Mouse (Mus musculus) CD4-positive, CD25-positive, alpha-beta regulatory T cell, adult 4 months (primary cell): ENCODE measurements at regions not wholly inside any gene's neighbourhood (a gene's known extent, or its start where the extent isn't known, plus 50 kb on each side); places are given as distances from the start of the nearest gene placed in this dataset.

Source experiments
- ATAC-seq: one replicate; pipeline ENCODE4 v1.8.0; 2017

DNA sequence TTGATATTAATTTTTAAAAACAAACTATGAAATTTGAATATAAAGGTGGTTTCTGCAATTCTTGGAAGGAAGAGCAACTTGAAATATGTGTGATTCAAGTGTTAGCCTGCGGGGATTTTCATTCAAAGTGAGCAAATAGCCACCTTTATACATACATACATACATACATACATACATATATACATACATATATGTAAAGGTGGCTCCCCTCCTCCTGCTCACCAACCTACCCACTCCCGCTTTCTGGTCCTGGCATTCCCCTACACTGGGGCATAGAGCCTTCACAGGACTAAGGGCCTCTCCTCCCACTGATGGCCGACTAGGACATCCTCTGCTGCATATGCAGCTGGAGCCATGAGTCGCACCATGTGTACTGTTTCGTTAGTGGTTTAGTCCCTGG, 221.3 kb upstream of the Pde3a start:
- ATAC-seq, result no peak

DNA sequence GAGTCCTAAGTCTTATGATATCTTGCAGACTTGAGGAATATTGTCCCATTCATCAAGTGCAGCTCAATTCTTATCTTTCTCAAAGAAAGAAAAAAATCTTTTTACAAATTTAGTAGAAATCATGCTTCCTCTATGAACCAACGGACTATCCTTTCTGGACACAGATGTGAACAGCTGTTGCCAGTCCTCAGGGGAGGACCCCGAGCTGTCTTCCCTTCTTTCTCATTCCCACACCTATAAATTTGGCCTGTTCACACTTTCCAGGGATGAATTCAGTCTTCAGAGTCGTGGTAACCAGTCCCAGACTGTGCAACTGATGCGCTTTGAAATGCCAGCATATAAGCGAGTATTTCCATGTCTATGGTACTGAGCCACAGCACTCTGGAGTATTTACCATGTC, 214.2 kb upstream of the Pde3a start:
- no peak for ATAC-seq

DNA sequence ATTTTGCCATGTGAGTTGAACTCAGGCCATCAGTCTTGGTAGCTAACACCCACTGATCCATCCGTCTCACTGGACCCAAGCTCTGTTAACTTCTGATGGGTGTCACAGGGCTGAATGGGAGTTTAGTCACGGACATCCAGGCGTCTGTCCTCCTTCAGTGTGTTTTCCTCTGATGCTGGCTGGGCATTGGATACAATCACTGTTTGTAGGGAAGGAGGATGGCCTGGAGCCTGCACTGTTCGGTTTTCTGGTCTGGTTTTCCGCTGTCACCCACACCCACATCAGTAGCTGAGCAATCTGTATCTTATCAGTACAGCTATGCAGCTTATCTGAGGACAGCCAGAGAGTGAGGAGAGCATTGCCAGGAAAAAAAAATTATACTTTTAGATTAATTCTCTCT, 207.7 kb upstream of the Pde3a start:
- ATAC-seq, result no peak

DNA sequence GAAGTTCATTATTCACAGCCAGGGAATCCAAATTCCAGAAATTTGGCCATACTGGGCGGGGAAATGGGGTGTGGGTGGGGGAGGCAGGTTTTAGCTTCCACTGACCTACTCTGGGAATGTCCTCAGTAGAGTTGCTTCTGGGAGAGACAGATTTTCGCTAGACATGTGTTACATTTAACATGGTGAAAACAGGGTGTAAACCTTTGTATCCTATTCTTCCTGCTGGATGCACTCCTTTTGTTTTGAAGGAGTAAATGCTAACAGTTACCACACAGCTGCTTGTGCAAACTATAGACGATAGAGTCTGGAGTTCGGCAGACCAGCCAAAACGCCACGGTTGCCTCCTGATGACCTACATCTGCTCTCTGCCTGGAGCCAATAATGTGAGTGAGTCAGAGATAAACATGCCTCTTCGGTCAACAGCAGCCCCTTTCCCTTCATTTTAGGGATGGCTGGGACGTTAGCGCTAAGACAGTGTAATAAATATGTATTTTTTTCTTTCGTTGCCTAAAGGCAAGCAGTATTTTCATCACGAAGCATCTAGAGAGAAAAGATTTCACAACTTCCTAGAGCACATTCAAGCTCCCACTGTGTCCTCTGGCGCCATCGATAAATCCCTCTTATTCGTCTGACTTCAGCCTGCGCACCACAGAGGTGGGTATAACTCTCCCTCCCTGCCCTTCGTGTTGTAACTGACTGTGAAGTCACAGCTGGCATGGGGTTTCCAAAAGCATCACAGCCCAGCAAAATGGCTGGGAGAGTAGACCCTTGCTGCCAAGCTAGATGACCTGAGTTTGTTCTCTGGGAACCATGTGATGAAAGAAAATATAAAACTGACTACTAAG, 207.1 kb upstream of the Pde3a start:
- ATAC-seq, result no peak

DNA sequence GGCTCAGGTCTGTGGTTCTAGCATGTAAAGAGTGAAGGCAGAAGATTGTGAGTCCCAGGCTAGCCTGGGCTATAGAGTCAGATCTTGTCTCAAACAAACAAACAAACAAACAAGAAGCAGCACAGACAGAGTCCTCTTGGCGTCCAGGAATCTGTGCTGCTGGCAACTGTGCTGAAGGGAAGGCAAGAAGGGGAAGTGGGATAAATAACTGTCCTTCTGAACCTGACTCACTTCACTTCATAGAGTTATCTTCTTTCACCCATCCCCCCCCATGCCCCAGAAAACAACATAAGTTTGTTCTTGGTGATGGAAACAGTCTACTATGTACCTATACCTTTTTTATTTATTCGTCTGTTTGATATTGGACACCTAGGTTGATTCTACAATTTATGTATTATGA, 200.8 kb upstream of the Pde3a start:
- ATAC-seq, result no peak

DNA sequence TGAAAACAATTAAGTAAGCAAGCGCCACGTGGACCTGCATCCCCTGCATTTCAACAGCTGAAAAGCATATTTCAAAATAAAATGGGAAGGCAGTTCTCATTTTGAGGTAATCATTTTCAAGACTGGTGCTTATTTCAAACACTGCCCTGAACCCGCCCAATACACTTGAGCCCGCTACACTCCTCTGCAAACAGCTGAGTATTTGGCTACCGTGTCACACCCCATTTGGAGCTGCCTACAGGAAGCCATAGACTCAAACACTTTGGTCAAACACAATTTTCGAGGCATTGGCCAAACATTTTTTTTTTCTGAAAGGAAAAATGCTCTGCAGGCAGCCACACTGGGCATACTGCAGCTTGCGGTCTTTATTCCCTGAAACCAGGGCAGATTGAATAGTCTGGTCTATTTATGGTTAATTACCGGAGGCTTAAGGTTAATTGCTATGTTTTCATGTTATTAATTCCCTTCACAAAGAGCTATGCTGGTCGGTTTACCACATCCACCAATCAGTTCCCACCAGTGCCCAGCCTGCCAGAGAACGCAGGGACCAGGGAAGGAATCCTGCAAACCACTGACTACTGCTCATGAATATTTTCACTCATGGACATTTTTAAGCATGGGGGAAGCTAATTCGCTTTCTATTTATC, 198.9 kb upstream of the Pde3a start:
- no peak for ATAC-seq

DNA sequence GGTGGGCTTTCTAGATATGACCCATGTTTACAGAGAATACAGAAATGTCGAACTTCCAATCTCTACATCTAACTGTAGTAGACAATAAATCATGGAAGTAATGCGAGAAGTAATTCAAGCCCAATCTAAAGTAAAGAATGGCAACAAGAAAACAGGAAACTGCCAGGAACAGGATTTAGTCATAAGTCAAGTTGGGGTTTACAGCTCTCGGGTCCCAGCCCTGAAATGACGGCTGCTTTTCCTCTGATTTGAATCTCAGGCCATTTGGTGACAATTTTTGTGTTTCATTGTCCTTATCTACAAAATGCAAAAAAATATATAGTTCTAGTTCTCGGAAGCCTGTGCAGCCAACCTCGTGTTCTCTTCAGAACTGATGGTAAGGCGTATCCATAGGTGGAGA, 195.0 kb upstream of the Pde3a start:
- no peak for ATAC-seq

DNA sequence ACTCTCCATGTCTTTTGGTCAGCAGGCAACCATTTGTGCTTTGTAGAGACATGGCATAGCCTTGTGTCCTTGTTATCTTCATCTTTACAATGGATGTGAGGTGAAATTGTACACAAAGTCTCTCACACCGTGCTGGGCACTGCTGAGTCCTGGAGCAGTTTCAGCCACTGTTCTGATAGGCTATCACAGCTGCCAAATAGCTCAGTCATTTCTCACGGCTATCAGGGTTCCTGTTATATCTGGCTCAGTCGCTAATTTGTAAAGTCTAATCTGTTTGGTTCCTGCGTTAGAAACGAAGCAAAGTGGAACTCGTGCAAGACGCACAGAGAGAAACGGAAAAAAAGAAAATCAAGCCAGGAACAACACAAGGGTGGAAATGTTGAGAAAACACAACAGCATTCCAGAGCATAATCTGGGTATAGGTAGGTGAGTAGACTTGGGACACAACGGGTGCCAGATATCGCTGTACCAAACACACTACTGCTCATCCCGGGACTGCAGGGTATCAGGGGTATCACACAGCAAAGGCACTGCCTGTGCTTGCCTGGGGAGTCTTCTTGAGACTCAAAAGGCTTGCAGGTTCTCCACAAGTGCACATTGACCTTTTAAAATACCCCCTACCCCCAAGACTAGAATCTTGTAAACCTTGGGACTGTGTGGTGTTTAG, 189.7 kb upstream of the Pde3a start:
- no peak for ATAC-seq

DNA sequence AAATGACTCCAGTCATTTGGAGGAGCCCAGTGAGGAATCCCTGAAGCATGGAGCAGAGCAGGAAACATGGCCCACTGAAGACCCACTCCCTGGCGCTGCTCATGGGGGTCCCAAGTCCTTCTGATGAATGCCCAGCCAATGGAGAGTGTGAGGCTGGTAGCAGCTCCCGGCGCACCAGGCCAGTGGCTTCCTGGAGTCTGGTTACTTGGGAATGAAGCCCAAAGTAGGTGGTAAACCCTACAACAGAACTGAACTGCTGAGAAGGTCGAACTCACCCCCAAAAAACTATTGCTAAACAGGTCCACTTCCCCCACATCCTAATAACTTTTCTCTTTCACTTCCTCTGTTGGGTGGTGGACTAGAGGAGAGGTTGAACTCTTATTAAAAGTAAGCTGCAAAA, 183.3 kb upstream of the Pde3a start:
- no peak for ATAC-seq

DNA sequence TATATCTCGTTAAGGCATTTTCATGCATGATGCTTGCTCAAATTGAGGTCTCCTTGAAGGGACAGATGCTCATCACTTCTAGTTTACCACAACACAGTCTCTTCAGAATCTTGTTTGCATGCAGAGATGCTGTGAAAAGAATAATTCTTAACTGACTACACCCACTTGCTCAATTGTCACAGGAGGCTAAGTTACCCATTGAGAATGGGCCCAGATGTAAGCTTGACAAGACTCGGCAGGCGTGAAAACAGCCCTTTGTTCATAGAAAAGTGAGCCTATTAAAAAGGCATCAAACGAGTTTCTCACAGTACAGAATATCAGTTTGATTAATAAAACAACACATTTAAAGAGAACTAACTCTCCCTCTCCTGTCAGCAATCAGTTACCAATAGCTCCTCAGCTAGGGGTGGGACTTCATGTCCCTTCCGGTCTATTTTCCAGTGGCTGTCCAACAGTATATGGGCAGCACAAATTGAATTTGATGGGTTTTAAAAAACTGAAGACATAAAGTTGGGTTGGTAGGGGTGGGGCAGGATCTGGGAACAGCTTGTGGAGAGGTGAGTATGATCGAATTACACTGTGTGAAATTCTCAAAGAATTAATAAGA, 180.1 kb upstream of the Pde3a start:
- no peak for ATAC-seq

DNA sequence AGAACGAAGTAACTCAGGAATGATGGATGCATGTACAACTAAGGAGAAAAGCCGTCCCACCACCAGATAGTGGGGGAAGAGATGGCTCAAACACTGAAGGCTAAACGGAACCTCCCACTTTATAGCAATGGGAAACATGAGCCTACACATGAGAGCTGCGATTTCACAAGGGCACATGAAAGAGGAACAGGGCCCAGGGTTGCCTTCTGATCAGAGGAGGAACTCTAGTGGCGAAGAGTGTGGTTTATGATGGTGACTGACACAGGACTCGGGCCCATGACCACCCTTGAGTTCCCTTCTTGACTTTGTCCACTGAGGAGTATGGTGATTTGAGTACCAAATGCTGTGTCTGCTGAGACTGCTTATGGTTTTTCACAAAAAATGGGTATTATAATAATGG, 179.2 kb upstream of the Pde3a start:
- no peak for ATAC-seq

DNA sequence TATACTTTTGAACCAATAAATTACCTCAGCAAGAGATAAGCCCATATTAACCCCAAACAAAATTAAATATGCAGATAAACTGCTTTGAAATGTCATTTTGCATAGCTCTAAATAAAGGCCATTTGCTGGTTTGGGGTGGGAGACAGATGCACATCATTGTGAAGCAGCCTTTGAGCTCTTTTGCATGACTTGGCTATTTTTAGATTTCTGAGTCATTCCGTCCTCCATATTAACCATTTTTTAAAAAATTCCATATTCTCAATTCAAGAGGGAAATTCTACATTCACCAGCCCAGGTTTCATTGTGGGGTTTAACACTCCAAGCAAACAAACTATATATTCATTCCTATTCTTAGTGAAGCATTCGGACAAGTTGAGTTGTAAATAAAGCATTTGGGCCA, 177.6 kb upstream of the Pde3a start:
- ATAC-seq, result no peak

DNA sequence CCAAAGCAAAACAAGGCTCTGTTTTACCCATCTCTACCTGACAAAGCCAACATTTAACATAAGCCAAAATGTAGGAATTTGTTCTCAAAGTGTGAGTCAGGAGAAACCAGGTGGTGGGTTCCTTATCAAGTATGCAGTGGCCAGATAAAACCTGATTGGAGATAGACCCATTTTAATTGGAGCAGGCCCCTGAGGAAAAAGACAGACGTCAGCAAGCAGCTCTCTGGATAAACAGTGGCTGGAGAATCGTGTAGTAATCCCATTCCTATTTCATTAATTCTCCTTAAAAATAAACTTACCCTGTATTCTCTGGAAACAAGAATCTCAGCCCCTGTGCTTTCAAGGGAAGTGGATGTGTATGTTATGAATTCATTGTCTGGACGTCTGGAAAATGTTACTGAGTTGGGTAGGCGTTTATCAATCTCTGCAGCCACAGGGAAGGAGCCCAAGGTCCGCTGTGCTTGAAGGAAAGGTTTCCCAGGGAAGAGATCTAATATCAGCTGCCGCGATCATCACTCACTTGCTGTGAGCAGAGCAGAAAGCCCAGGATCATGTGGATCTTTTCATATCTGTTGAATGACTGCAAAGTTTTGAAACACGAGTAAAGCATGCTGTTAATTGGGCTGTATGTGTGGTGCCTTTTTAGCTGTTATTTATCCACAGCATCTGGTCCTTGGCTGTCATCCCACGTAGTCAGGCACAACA, 157.8 kb upstream of the Pde3a start:
- no peak for ATAC-seq

DNA sequence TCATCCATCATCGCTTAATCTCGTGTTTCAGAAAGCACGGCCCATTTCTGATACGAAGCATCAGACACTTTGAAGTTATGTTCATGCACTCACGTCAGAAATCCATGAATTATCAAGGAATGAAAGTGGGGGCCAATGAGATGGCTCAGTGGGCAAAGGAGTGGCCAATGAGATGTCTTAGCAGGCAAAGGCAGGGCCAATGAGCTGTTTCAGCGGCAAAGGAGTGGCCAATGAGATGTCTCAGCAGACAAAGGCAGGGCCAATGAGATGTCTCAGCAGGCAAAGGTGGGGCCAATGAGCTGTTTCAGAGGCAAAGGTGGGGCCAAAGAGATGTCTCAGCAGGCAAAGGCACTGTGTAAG, 157.3 kb upstream of the Pde3a start:
- ATAC-seq, result no peak

DNA sequence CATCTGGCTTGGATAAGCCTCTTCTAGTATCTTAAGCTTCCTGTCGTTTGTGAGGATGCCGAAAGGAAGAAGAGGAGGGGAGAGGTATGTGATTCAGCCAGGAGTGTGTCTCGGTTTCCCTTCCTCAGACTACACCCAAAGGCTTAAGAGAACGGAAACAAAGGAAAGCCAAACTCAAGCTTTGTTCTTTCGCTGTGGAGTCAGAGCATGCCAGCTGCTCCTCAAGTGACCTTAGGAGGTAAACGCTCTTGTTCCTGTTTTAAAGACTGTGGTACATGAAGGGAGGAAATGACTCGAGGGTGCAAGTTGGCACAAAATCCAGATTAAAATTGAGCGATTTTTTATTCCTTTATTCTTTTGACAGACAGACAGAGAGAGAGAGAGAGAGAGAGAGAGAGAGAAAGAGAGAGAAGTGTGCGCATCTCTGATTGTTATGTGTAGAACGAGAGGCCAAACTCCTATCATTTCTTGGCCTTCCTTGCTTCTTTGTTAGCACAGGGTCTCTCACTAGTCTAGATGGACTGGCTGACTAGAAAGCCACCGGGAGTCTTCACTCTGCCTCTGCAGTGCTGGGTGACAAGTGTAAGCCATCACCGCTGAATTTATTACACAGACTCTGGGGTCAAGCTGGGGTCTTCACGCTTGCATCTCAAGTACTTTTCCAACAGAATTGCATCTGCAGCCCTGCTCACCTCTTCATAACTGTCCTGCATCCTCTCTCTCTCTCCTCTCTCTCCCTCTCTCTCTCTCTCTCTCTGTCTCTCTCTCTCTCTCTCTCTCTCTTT, 151.5 kb upstream of the Pde3a start:
- no peak for ATAC-seq

DNA sequence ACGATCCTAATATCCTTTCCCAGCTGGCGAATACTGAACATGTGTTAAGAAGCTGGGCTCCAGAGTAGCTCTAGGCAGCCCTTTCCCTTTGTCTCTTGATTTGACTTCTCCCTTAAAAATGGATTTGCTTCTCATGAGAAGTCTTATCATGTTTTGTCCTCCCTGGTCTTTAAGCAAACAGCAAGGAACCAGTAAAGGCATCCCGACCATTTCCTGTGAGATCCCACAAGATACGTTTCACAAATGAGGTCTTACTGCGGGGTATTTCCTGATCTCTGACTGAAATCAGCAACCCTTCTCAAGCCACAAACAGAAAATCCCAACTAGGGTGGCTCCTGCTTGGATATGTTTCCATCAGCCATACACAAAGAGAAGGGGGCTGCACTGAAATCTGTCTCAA, 130.8 kb upstream of the Pde3a start:
- ATAC-seq, result no peak

DNA sequence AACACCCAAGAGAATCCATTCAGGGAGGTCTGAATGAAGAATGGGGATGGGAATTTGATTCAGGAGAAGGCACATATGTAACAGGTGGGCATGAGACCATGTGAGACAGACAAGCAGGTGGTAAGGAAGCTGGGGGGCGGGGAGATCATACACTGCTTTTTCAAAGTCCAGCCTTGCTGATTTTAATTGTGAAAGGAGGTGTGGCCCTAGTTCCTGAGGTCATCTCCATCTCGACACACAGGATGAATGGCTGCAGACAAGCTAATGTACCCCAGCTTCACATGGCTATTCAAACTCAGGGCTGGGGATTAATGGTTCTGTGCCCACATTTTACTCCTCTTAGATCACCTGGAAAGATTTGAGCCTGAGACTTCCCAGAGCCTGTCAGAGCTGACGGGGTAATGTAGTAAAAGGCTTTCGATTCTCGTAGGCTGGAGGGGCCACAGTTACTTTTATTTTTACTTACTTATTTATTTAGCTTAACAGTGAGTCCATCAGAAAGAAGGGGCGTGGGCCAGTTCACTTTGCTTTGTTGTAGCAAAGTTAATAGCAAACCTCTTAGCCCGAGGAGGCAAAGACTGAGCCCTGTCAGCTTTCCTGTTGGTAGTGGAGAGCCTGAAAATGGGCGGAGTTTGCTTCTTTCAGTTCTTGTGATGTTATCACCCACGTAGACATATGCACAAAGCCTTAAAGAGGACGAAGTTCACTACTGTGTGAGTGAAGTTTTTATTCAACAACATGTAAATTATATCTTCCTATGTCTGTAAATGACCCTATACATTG, 122.3 kb upstream of the Pde3a start:
- no peak for ATAC-seq

DNA sequence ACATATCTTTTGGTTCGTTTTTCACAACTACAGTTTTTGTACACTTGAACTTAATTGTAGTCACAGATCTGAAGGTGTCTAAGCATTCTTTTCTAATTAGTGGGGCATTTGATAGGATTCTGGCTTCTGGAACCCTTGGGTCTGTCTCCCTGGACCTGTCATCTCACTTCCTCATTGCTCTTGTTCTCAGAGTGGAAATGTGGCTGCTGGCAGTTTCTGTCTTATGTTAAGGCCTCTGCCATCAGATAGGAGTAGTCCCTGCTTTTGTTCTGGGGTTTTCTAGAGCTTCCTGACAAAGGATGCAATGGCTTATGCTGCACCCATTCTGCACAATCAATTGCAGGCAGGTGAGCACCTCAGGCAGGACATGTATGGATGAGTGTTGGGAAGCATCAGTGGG, 119.5 kb upstream of the Pde3a start:
- ATAC-seq, result no peak

DNA sequence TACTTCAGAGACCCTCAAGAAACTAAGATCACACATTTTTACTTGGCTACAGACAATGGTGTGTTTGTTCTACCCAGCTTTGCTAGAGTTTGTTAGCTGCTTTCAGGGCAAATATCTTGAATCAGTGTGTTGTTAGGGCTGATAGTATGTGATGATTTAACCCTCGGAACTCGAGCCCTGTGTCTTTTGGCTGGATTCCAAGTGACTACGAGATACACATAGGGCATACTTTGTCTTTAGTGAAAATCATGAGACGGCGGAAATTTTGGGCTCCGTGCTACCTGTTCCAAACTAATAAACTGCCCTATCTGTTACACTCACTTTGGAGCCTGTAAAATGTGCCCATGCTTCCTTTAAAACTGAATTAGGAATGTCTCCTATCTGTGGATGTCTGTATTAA, 114.9 kb upstream of the Pde3a start:
- no peak for ATAC-seq

DNA sequence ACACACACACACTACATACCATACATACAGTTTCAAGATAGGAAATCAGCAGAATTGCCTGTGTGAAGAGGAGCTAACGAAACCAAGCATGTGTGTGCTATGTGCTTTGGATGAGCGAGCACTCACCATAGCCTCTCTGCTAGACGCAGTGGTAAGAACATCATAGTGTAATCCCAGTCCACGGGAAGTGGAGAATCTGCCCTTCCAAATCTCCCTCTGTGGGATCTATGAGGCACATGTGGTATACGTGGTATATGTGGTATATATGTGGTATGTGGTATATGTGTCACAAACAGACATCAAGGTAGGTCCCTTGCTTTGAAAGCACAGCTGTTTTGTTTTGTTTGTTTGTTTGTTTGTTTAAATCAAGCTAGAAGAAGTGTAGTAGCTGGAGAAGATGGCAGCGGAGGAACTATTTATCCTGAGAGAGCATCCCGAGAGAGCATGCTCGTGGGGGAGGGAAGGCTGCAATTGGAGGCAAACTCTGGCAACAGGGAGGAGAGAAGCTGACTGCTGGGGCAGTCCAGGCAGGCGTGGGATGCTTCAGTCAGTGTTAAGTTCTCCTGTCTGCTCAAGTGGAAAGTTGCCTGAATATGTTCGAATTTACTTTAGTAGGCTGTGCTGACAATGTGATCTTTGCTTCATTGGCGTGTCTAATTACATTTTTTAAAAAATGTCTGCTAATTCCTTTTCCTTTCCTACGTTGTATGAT, 112.2 kb upstream of the Pde3a start:
- ATAC-seq, result no peak

DNA sequence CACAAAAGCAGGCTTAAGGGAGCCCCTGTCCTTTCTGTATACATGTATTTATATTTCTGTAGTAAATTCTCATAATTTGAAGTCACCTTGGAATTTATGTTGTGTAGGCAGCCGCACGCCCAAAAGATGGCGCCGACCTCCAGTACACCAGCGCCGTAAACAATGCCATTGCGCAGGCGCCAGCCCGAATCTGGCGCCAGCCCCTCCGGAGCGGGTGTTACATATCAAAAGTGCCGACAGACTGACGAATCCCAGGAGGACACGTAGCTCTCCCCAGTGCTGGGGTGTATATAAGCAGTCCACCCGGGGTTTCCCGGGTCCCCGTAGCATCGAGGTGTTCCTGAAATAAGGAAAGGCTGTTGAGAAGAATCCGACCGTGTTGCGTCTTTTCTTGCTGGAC, 108.1 kb upstream of the Pde3a start:
- no peak for ATAC-seq
